Mouse (Mus musculus): ENCODE measurements around the gene Stk17b.
"Not testable (repeated sequence)": the region's sequence is repeated elsewhere in the genome, so short reads cannot be mapped to it uniquely, and the experiment has no call there.

Gene Stk17b

GRCm38 (mm10) chr1:53781311-53781710 is 3.7 kb downstream of the Stk17b start:
- DNase-seq: no peak

- no peak for DNase-seq
Measured at GRCm38 (mm10) chr1:53776176-53776905, 8.7 kb downstream of the Stk17b start.

GRCm38 (mm10) chr1:53775545-53775944 is 9.5 kb downstream of the Stk17b start:
- no peak for DNase-seq

- no peak for DNase-seq
Measured at GRCm38 (mm10) chr1:53775036-53775435, 10.0 kb downstream of the Stk17b start.

- no peak for DNase-seq
Measured at GRCm38 (mm10) chr1:53774571-53774970, 10.5 kb downstream of the Stk17b start.

GRCm38 (mm10) chr1:53773994-53774393 is 11.0 kb downstream of the Stk17b start:
- DNase-seq: no peak

GRCm38 (mm10) chr1:53772967-53773366 is 12.1 kb downstream of the Stk17b start:
- DNase-seq: no peak

- no peak for DNase-seq
Measured at GRCm38 (mm10) chr1:53771476-53771875, 13.5 kb downstream of the Stk17b start.

GRCm38 (mm10) chr1:53766112-53766511 is 18.9 kb downstream of the Stk17b start:
- DNase-seq: no peak

- DNase-seq: no peak
Measured at GRCm38 (mm10) chr1:53757316-53757715, 27.7 kb downstream of the Stk17b start.

GRCm38 (mm10) chr1:53753501-53753900 is 31.5 kb downstream of the Stk17b start:
- DNase-seq: not testable (repeated sequence)

GRCm38 (mm10) chr1:53751144-53751543 is 33.9 kb downstream of the Stk17b start:
- DNase-seq: no peak

- DNase-seq: not testable (repeated sequence)
Measured at GRCm38 (mm10) chr1:53750697-53751096, 34.3 kb downstream of the Stk17b start.

- DNase-seq: not testable (repeated sequence)
Measured at GRCm38 (mm10) chr1:53749881-53750385, 35.1 kb downstream of the Stk17b start.

- no peak for DNase-seq
Measured at GRCm38 (mm10) chr1:53748571-53748970, 36.5 kb downstream of the Stk17b start.

GRCm38 (mm10) chr1:53746001-53746400 is 39.0 kb downstream of the Stk17b start:
- DNase-seq: no peak

GRCm38 (mm10) chr1:53741742-53742458 is 43.1 kb downstream of the Stk17b start:
- DNase-seq: no peak

- no peak for DNase-seq
Measured at GRCm38 (mm10) chr1:53740777-53741336, 44.2 kb downstream of the Stk17b start.

GRCm38 (mm10) chr1:53740077-53740776 is 44.8 kb downstream of the Stk17b start:
- DNase-seq: not testable (repeated sequence)

- DNase-seq: no peak
Measured at GRCm38 (mm10) chr1:53736583-53736982, 48.4 kb downstream of the Stk17b start.

- DNase-seq: no peak
Measured at GRCm38 (mm10) chr1:53728489-53729225, 56.4 kb downstream of the Stk17b start.

GRCm38 (mm10) chr1:53726883-53727282 is 58.1 kb downstream of the Stk17b start:
- no peak for DNase-seq
